In genomic region chr9:61907621-61908295, GRCm38 (mm10) we compare ENCODE assay signal across 17 mouse cellular contexts. TPM values are rescaled to one million over a fixed set of nuclear protein-coding genes. Genes with fewer than 3 reads are reported as not detected.
DNase-seq lines count a peak whose midpoint lies in the region; ATAC-seq and TF ChIP-seq lines count a peak whose summit lies in the region.
"Had no signal": no experiment of that assay in that cellular context is flagged by ENCODE, and none has a peak within 500 bp of the region (broad histone marks: within the 10 kb centered on the region; RNA-seq: fewer than 3 reads in every experiment).

No protein-coding gene starts in this region.

- no peaks in the 10 kb centered on the region for H3K27me3 ChIP-seq in forebrain, embryonic 11.5 days (ENCODE audit: control insufficient read depth, insufficient read depth, low read length)
- no peaks in the 10 kb centered on the region for H3K27me3 ChIP-seq in forebrain, postnatal 0 days (ENCODE audit: insufficient read depth, low read length)
- H3K27me3 ChIP-seq: CH12.LX; embryonic facial prominence, embryonic 13.5 days; embryonic facial prominence, embryonic 15.5 days; forebrain, embryonic 15.5 days; Patski had no signal

- 95% methylated on average over 4 of the region's 4 CpGs for WGBS in forebrain, embryonic 11.5 days
- WGBS in forebrain, postnatal 0 days, result 92% methylated on average over 4 of the region's 4 CpGs

- H3K36me3 ChIP-seq in forebrain, embryonic 11.5 days (ENCODE audit: control insufficient read depth, insufficient read depth, low read length), result peaks cover 8% of the 10 kb centered on the region; the same call in 1 of the 2 replicates
- peaks cover 22% of the 10 kb centered on the region for H3K36me3 ChIP-seq in forebrain, postnatal 0 days (ENCODE audit: insufficient read depth)
- peaks cover 11% of the 10 kb centered on the region for H3K36me3 ChIP-seq in ES-E14 (ENCODE audit: control insufficient read depth, insufficient read depth, low read length, poor library complexity, severe bottlenecking)

- no peak for TF ChIP-seq CTCF in forebrain, postnatal 0 days (IDR thresholded peaks at IDR 0.05; ENCODE audit: low read depth)

- peak; percentile 46 for DNase-seq in forebrain, embryonic 11.5 days (ENCODE audit: low spot score)
- DNase-seq in forebrain, postnatal 0 days, result no peak
- no peak for DNase-seq in ES-E14 (ENCODE audit: low read depth, low spot score)
- peak; percentile 51 for DNase-seq in R1 (ENCODE audit: low read depth, low spot score)
- DNase-seq in left cerebral cortex, adult 9 months (ENCODE audit: low spot score in 2 of 2), result no peak
- no peak for DNase-seq in T-cell, adult 2 months (ENCODE audit: low spot score)
- DNase-seq: cerebellum, adult 11 months; cerebellum, adult 8-10 months; cerebellum, adult 9-11 months had no signal

- no peak overlapping the region for H3K4me3 ChIP-seq in forebrain, embryonic 11.5 days (ENCODE audit: low read depth, low read length)
- H3K4me3 ChIP-seq in forebrain, postnatal 0 days (ENCODE audit: low read depth, low read length), result no peak overlapping the region
- H3K4me3 ChIP-seq in ES-E14 (ENCODE audit: insufficient read depth in 1 of 2, low read depth in 1 of 2, low read length in 2 of 2, poor library complexity in 1 of 2, severe bottlenecking in 1 of 2), result no peak overlapping the region
- H3K4me3 ChIP-seq: embryonic facial prominence, embryonic 13.5 days; embryonic facial prominence, embryonic 15.5 days; erythroblast, embryonic 14.5 days; forebrain, embryonic 10.5 days; forebrain, embryonic 13.5 days; forebrain, embryonic 15.5 days had no signal

- no peak overlapping the region for H3K27ac ChIP-seq in forebrain, embryonic 11.5 days (ENCODE audit: low read depth, low read length)
- H3K27ac ChIP-seq in forebrain, postnatal 0 days (ENCODE audit: low read depth, low read length), result no peak overlapping the region
- no peak overlapping the region for H3K27ac ChIP-seq in ES-E14 (ENCODE audit: insufficient read depth, low read depth, low read length, poor library complexity, severe bottlenecking)
- H3K27ac ChIP-seq: embryonic facial prominence, embryonic 13.5 days; embryonic facial prominence, embryonic 15.5 days; forebrain, embryonic 10.5 days; forebrain, embryonic 13.5 days; forebrain, embryonic 15.5 days had no signal

- ATAC-seq in forebrain, embryonic 11.5 days (replicated peaks; ENCODE audit: low FRiP score), result no peak
- no peak for ATAC-seq in forebrain, postnatal 0 days
- ATAC-seq: forebrain, embryonic 13.5 days; forebrain, embryonic 15.5 days; Patski had no signal

- no peak overlapping the region for H3K4me2 ChIP-seq in forebrain, embryonic 11.5 days (ENCODE audit: low read depth, low read length, severe bottlenecking)
- H3K4me2 ChIP-seq in forebrain, postnatal 0 days (ENCODE audit: low read depth), result no peak overlapping the region
- H3K4me2 ChIP-seq: embryonic facial prominence, embryonic 13.5 days; embryonic facial prominence, embryonic 15.5 days; forebrain, embryonic 13.5 days; forebrain, embryonic 15.5 days had no signal

- in situ Hi-C loops in ES-E14 (cut with MboI; ENCODE audit: low sequenced_read_pairs in 2 of 2, unreplicated experiment in 2 of 2), result no loop called here

- no peaks in the 10 kb centered on the region for H3K9me3 ChIP-seq in forebrain, embryonic 11.5 days (ENCODE audit: control insufficient read depth, low read length)
- H3K9me3 ChIP-seq in forebrain, postnatal 0 days (ENCODE audit: low read length), result no peaks in the 10 kb centered on the region
- H3K9me3 ChIP-seq in ES-E14 (ENCODE audit: control insufficient read depth, insufficient read depth, low read depth, low read length), result no peaks in the 10 kb centered on the region
- H3K9me3 ChIP-seq: embryonic facial prominence, embryonic 13.5 days; embryonic facial prominence, embryonic 15.5 days; forebrain, embryonic 10.5 days; forebrain, embryonic 13.5 days; forebrain, embryonic 15.5 days had no signal

- H3K4me1 ChIP-seq in forebrain, embryonic 11.5 days (replicated peaks; ENCODE audit: control insufficient read depth, insufficient read depth, low read length), result no peaks in the 10 kb centered on the region
- no peaks in the 10 kb centered on the region for H3K4me1 ChIP-seq in forebrain, postnatal 0 days (ENCODE audit: insufficient read depth)
- no peaks in the 10 kb centered on the region for H3K4me1 ChIP-seq in ES-E14 (ENCODE audit: control insufficient read depth in 2 of 2, insufficient read depth in 2 of 2, low read length in 2 of 2, poor library complexity in 1 of 2)

- H3K9ac ChIP-seq in forebrain, embryonic 11.5 days (ENCODE audit: low read length), result no peak overlapping the region
- no peak overlapping the region for H3K9ac ChIP-seq in forebrain, postnatal 0 days
- H3K9ac ChIP-seq in ES-E14 (ENCODE audit: insufficient read depth, low read depth, low read length, poor library complexity, severe bottlenecking), result no peak overlapping the region
- H3K9ac ChIP-seq: embryonic facial prominence, embryonic 13.5 days; embryonic facial prominence, embryonic 15.5 days; forebrain, embryonic 13.5 days; forebrain, embryonic 15.5 days had no signal

TF ChIP-seq in ES-E14, 5 proteins besides CTCF, POLR2A, EP300 and RAD21:
- TF ChIP-seq CHD2 (IDR thresholded peaks at IDR 0.05; ENCODE audit: low read depth, low read length), result peak; percentile 48; the same call in 1 of the 2 replicates
- no peak for TF ChIP-seq ZNF384 (IDR thresholded peaks at IDR 0.05; ENCODE audit: low read depth, low read length)

RNA-seq across cellular contexts. Expression of gene Rplp1, which starts 6.6 kb away (rescaled TPM):
- 1,000 and 1,067 TPM in 2 replicates for polyA plus RNA-seq in forebrain, embryonic 11.5 days (2014; fragmentation: Nextera tagmentation; extraction: Ambion mirVana)
- total RNA-seq in forebrain, postnatal 0 days (2014; rRNA removed), result 3,281 and 3,879 TPM in 2 replicates
- 995 and 1,414 TPM in 2 replicates for polyA plus RNA-seq in forebrain, postnatal 0 days (2015; fragmentation: Nextera tagmentation; extraction: Ambion mirVana)
- 9,468 and 9,830 TPM in 2 replicates for total RNA-seq in ES-E14 (2012; rRNA removed)

RNA-seq across cellular contexts. Expression of gene Kif23, which starts 38.8 kb away (rescaled TPM):
- polyA plus RNA-seq in forebrain, embryonic 11.5 days (2014; fragmentation: Nextera tagmentation; extraction: Ambion mirVana), result 124 and 132 TPM in 2 replicates
- 6.7 and 8.1 TPM in 2 replicates for total RNA-seq in forebrain, postnatal 0 days (2014; rRNA removed)
- 8.2 and 8.3 TPM in 2 replicates for polyA plus RNA-seq in forebrain, postnatal 0 days (2015; fragmentation: Nextera tagmentation; extraction: Ambion mirVana)
- total RNA-seq in ES-E14 (2012; rRNA removed), result 84.3 and 87.1 TPM in 2 replicates

Comparison
In these comparisons a context has a peak if more than half of its experiments do, and no peak if none do; other contexts are left out.
1. DNase-seq: peak in forebrain, embryonic 11.5 days (single experiment) and R1 (single experiment); none in forebrain, postnatal 0 days (single experiment), ES-E14 (single experiment), left cerebral cortex, adult 9 months (0 of 2) and T-cell, adult 2 months (single experiment).